Mouse (Mus musculus) spleen, adult 2 months (tissue): ENCODE measurements around the gene Rccd1.

ENCODE experiments used
- CTCF ChIP-seq: fragments of 200-500 bp; IDR thresholded peaks from 2 replicates; pipeline ENCODE4 v1.5.1; 2011; ENCODE audit warnings: mild to moderate bottlenecking, inconsistent platforms; ENCODE audit not compliant: insufficient read depth, insufficient read length, insufficient replicate concordance; ENCODE audit errors: extremely low read depth
- POLR2A ChIP-seq: fragments of 200-500 bp; IDR thresholded peaks from 2 replicates; pipeline ENCODE4 v1.6.1; 2011; ENCODE audit warnings: low read depth, low read length, inconsistent platforms

DNA sequence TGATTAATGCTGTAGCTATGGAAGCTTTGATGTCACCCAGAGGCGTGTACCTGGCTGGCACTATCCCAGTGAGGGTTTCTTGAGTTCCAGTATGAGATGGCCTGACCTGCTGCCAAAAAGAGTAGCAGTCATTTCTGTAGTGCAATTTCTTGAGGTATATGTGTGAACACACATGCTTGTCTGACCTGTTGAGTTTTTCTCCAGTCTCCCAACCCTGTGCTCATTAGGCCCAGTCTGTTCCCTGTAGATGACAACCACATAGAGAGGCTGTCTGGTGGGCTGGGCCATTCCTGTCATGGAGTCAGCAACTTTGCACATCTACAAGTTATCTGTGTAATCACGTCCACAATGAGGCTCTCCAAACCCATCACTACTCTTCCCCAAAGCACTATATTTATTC is 8.5 kb downstream of the Rccd1 start:
- TF ChIP-seq CTCF (no peak), POLR2A (no peak)
